12 mouse cellular contexts compared by ENCODE assay signal in genomic region chr11:11837384-11837783, GRCm38 (mm10). TPM values are rescaled to one million over a fixed set of nuclear protein-coding genes. Genes with fewer than 3 reads are reported as not detected.
DNase-seq lines count a peak whose midpoint lies in the region; ATAC-seq lines count a peak whose summit lies in the region.
"Had no signal": no experiment of that assay in that cellular context is flagged by ENCODE, and none has a peak within 500 bp of the region (broad histone marks: within the 10 kb centered on the region; RNA-seq: fewer than 3 reads in every experiment).

No protein-coding gene starts in this region.

- H3K9me3 ChIP-seq in heart, embryonic 15.5 days (replicated peaks), result no peaks in the 10 kb centered on the region
- H3K9me3 ChIP-seq in limb, embryonic 13.5 days, result no peaks in the 10 kb centered on the region
- H3K9me3 ChIP-seq: neural tube, embryonic 13.5 days had no signal

- intact Hi-C loops in heart, postnatal 36 days (cut with DNase I), result no loop called here

- ATAC-seq in heart, embryonic 15.5 days (replicated peaks; ENCODE audit: insufficient number of reproducible peaks, insufficient read depth, low FRiP score, low read depth), result no peak
- no peak for ATAC-seq in limb, embryonic 13.5 days (ENCODE audit: low FRiP score, low read depth)
- ATAC-seq in inflammation-experienced regulatory T-cells, adult 6 months, result no peak

- no peaks in the 10 kb centered on the region for H3K36me3 ChIP-seq in heart, embryonic 15.5 days
- no peaks in the 10 kb centered on the region for H3K36me3 ChIP-seq in limb, embryonic 13.5 days
- H3K36me3 ChIP-seq: neural tube, embryonic 13.5 days had no signal

- WGBS in heart, embryonic 15.5 days, result 59% methylated on average over 5 of the region's 5 CpGs
- WGBS in limb, embryonic 13.5 days, result 61% methylated on average over 5 of the region's 5 CpGs

- peaks cover 64% of the 10 kb centered on the region for H3K4me1 ChIP-seq in heart, embryonic 15.5 days (replicated peaks)
- peaks cover 50% of the 10 kb centered on the region for H3K4me1 ChIP-seq in limb, embryonic 13.5 days

- H3K4me3 ChIP-seq in heart, embryonic 15.5 days, result no peak overlapping the region
- H3K4me3 ChIP-seq in limb, embryonic 13.5 days, result no peak overlapping the region
- H3K4me3 ChIP-seq: neural tube, embryonic 13.5 days had no signal

- no peaks in the 10 kb centered on the region for H3K27me3 ChIP-seq in heart, embryonic 15.5 days
- no peaks in the 10 kb centered on the region for H3K27me3 ChIP-seq in limb, embryonic 13.5 days
- H3K27me3 ChIP-seq: neural tube, embryonic 13.5 days had no signal

- no peak overlapping the region for H3K9ac ChIP-seq in heart, embryonic 15.5 days
- no peak overlapping the region for H3K9ac ChIP-seq in limb, embryonic 13.5 days

- DNase-seq in heart, postnatal 36 days, result no peak
- DNase-seq in lung, postnatal 10 days, result peak; percentile 40
- DNase-seq in lung, adult 18-20 months, result no peak
- DNase-seq in urinary bladder, adult 2 months (ENCODE audit: low spot score), result no peak
- no peak for DNase-seq in cerebellum, postnatal 14 days
- DNase-seq: cerebellum, adult 2 months; layer of hippocampus, postnatal 36 days; right cerebral cortex, postnatal 14 days had no signal

- peak overlapping the region; percentile 48 for H3K4me2 ChIP-seq in heart, embryonic 15.5 days
- H3K4me2 ChIP-seq in limb, embryonic 13.5 days (replicated peaks), result no peak overlapping the region; the same call in 1 of the 2 replicates

- H3K27ac ChIP-seq in heart, embryonic 15.5 days, result peak overlapping the region; percentile 81
- H3K27ac ChIP-seq in limb, embryonic 13.5 days, result peak overlapping the region; percentile 83; the same call in 1 of the 2 replicates
- H3K27ac ChIP-seq: neural tube, embryonic 13.5 days had no signal

RNA-seq across cellular contexts. Expression of gene Fignl1, which starts 28.6 kb away (rescaled TPM):
- 42.5 and 45.8 TPM in 2 replicates for polyA plus RNA-seq in heart, embryonic 15.5 days (2015; fragmentation: Nextera tagmentation; extraction: Ambion mirVana)
- total RNA-seq in heart, postnatal 36 days (2021), result 1 to 10 TPM in 1 of 2 experiments, under 1 TPM in 1; 0.81 to 1.8 TPM
- 53.9 and 57.4 TPM in 2 replicates for polyA plus RNA-seq in limb, embryonic 13.5 days (2015; fragmentation: Nextera tagmentation; extraction: Ambion mirVana)
- polyA plus RNA-seq in urinary bladder, adult 2 months (2012; rRNA removed), result 0.66 and 1.2 TPM in 2 replicates
- 10 to 100 TPM in 2 of 3 experiments, 1 to 10 TPM in 1; 8.4 to 75.9 (median 10.4) TPM for polyA plus RNA-seq in inflammation-experienced regulatory T-cells, adult 6 months (2017; shearing (Covaris generic))
